Mouse (Mus musculus): ENCODE measurements around the gene Ttll11. TPM values are rescaled to one million over a fixed set of nuclear protein-coding genes. Genes with fewer than 3 reads are reported as not detected.

Gene Ttll11
- total RNA-seq, 1 experiment from 2014 or later, result 3.4 TPM

DNA sequence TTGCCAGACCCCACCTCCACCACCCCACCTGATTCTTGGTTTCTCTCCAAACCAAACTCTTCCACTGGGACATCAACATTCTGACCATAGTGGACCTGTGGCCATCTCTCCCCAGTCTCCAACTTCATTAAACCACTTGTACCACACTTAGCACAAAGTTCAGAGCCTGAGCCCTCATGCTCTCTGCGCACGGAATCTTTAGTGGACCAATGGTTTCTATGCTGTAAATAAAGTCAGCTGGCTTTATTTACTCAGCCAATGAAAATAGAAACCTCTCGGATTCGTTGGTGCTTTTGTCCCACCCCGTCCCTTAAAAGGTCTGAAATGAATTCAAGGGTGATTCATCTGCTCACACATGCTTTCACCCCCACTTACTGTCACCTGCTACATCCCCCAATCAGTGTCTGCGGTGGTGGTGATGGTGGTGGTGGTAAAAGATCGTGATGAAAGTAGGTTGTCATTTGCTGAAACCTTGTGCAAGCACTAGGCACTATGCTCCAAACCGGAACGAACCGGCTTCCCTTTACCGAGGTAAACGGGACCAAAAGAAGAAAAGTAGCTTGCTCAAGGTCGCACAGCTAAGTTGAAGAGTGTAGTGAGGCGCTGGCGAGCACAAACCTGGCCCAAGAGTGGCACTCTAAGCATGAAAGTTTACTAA is 1.3 kb downstream of the Ttll11 start:
- ATAC-seq (ENCODE audit: extremely low read depth, insufficient number of reproducible peaks, low FRiP score, poor library complexity, severe bottlenecking), result peak; percentile 59

DNA sequence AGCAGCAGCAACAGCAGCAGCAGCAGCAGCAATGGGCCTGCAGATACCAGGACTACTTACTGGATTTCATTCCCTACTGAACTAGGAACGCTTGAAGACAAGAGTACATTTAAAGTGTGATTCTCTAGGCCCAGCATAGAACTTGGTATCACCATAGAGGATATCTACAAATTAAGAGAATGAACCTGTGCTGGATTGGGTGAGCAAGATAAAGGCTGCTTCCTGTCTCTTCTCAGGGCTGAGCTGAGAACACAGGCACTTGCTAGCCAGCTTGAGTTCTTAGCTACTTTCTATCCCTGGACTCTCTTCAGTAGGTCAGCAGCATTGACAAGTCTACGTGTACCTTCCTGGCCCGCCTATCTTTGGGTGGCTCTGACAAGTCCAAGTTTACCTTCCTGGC is 2.0 kb downstream of the Ttll11 start:
- no peak for ATAC-seq (ENCODE audit: extremely low read depth, insufficient number of reproducible peaks, low FRiP score, poor library complexity, severe bottlenecking)

- no peak for ATAC-seq (ENCODE audit: extremely low read depth, insufficient number of reproducible peaks, low FRiP score, poor library complexity, severe bottlenecking)
These were observed 7.3 kb downstream of the Ttll11 start for GRCm38 (mm10) chr2:35972259-35973001.

DNA sequence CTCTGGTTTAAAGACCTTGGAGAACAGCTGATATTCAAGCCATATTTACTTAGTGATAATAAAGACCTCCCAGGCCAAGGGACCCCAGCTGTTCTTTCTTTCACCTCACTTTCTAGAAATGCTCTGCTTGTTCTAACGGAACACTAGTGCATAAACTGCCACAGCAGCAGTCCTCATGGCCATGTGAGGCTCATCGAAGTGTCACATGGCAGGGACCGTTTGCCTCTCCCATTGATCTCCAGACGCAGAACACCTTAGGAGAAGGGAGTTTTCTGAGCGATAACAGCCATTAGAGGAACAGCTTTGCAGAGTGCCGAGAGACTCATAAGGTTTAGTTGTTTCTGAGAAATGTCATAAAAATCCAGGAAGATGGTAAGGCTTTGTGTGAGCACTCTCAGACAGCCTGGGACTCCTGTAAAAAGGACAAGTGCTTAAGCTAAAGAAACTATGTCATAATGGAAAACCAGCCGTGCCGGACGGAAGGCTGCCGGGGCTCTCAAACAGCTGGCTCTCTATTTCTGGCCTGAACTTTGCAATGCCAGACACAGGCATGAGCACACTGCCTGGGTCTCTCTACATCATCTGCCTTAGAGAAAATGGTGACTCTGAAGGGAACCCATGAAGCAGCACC is 13.7 kb downstream of the Ttll11 start:
- ATAC-seq (ENCODE audit: extremely low read depth, insufficient number of reproducible peaks, low FRiP score, poor library complexity, severe bottlenecking), result no peak

- ATAC-seq (ENCODE audit: extremely low read depth, insufficient number of reproducible peaks, low FRiP score, poor library complexity, severe bottlenecking), result no peak
These were observed 16.4 kb downstream of the Ttll11 start for GRCm38 (mm10) chr2:35963280-35963679.

- no peak for ATAC-seq (ENCODE audit: extremely low read depth, insufficient number of reproducible peaks, low FRiP score, poor library complexity, severe bottlenecking)
These were observed 18.1 kb downstream of the Ttll11 start for GRCm38 (mm10) chr2:35961593-35962127.

DNA sequence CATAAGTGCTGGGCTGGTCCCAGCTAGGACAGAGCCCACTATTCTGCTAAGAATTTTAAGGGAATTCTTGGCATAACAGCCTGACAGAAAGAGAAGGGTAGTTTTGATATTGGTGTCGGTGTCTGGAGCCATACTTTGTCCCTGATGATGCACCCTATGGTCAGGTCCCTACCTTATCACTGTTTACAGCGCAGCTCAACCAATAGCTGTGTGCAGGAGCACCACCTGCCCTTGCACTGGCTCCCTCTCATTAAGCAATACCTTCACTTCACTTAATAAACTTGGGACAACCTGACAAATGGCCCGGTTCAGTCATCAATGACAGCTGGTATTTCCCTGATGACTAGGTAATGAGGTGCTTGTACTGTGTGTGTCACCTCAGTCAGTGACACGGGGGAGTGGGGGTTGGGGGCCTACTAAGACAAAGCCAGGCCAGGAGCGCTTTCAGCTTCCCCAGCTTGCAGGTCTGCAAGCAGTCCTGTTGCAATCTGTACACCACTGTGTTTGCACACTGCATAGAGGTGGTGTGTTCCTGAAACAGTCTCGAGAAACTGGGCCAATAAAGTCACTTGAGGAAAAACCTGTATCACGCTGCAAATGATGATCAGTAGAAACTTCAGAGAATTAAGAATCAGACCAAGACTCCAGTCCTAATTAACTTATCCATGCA is 22.1 kb downstream of the Ttll11 start:
- ATAC-seq (ENCODE audit: extremely low read depth, insufficient number of reproducible peaks, low FRiP score, poor library complexity, severe bottlenecking), result no peak

GRCm38 (mm10) chr2:35955211-35955610 is 24.5 kb downstream of the Ttll11 start:
- ATAC-seq (ENCODE audit: extremely low read depth, insufficient number of reproducible peaks, low FRiP score, poor library complexity, severe bottlenecking), result no peak

- ATAC-seq (ENCODE audit: extremely low read depth, insufficient number of reproducible peaks, low FRiP score, poor library complexity, severe bottlenecking), result no peak
These were observed 27.3 kb downstream of the Ttll11 start for GRCm38 (mm10) chr2:35952187-35952958.

- ATAC-seq (ENCODE audit: extremely low read depth, insufficient number of reproducible peaks, low FRiP score, poor library complexity, severe bottlenecking), result no peak
These were observed 34.8 kb downstream of the Ttll11 start for GRCm38 (mm10) chr2:35944896-35945295.

DNA sequence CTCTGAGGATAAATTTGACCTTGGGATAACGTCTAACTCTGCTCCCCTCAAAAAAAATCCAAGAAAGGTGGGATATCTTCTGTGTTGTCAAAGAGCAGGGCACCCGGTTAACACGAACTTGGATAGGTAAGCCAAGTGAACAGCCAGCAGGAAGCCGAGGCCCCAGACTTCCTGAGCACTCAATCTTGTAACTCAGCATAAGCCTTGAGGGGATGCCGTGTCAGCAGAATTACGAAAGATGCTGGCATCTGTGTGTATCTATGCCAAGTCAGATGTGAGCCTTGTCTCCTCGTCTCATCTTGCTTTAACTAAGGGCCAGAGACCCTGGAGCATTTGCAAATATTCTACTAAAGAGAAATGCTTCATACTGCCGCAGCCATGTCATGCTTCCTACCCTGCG is 36.8 kb downstream of the Ttll11 start:
- no peak for ATAC-seq (ENCODE audit: extremely low read depth, insufficient number of reproducible peaks, low FRiP score, poor library complexity, severe bottlenecking)

DNA sequence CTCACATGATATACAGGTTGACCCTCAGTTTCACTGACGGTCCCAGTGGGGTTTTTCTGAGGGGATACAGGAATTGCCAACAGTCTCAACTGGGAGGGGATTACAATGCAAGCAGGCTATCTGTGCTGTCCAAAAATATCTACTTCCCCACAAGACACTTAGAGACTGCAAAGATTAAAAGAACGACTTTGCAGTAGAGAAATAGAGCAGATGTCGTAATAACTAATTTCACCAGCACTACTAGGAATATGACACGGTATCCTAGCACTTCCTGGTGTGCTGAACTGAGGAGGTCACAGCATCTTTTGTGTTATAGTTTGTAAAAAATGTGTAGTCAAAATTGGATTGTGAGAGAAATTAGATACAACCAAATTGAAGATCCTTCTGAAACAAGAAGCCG is 44.7 kb downstream of the Ttll11 start:
- no peak for ATAC-seq (ENCODE audit: extremely low read depth, insufficient number of reproducible peaks, low FRiP score, poor library complexity, severe bottlenecking)

GRCm38 (mm10) chr2:35933116-35933515 is 46.6 kb downstream of the Ttll11 start:
- no peak for ATAC-seq (ENCODE audit: extremely low read depth, insufficient number of reproducible peaks, low FRiP score, poor library complexity, severe bottlenecking)

DNA sequence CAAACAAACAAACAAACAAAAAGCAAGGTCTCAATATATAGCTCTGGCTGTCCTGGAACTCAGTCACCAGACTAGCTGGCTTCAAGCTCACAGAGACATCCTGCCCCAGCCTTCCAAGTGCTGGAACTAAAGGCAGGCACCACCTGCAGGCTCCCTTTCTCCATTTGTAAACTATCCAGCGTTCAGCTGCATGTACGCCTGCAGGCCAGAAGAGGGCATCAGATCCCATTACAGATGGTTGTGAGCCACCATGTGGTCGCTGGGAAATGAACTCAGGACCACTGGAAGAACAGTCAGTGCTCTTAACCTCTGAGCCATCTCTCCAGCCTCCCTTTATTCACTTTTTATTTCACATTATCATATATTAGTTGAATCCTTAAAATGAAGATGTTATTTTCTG is 48.1 kb downstream of the Ttll11 start:
- no peak for ATAC-seq (ENCODE audit: extremely low read depth, insufficient number of reproducible peaks, low FRiP score, poor library complexity, severe bottlenecking)

DNA sequence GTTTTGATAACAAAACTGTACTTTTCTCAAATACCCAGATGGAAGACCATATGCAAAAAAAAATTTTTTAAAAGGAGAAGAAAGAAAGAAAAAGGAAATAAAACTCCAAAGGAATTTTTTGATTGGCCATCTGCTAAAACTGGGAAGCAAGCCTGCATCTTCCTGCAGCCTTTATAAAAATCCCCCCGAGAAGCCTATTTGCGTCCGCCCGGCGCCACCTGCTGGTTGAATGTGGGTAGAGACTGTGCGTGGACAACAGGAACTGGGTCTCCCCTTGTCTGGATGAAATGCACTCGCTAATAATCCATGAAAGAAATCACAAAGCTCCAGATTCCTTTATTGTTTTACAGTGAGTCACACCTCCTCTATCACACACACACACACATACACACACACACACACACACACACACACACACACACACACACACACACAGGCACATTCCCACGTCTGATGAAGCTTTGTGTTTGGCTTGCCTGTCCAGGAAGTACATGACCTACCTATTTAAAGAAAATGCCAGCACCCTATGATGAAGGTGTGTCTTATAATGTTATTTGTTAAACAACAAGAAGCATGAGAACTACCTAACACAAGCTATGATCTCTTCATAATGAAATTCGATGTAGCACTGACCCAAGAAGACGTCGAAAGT is 49.1 kb downstream of the Ttll11 start:
- ATAC-seq (ENCODE audit: extremely low read depth, insufficient number of reproducible peaks, low FRiP score, poor library complexity, severe bottlenecking), result no peak

- no peak for ATAC-seq (ENCODE audit: extremely low read depth, insufficient number of reproducible peaks, low FRiP score, poor library complexity, severe bottlenecking)
These were observed 51.6 kb downstream of the Ttll11 start for GRCm38 (mm10) chr2:35928133-35928532.

- ATAC-seq (ENCODE audit: extremely low read depth, insufficient number of reproducible peaks, low FRiP score, poor library complexity, severe bottlenecking), result no peak
These were observed 54.8 kb downstream of the Ttll11 start for GRCm38 (mm10) chr2:35924947-35925346.

GRCm38 (mm10) chr2:35922956-35923355 is 56.8 kb downstream of the Ttll11 start:
- no peak for ATAC-seq (ENCODE audit: extremely low read depth, insufficient number of reproducible peaks, low FRiP score, poor library complexity, severe bottlenecking)

Data from neutrophil, adult 5-6 weeks (primary cell).